Mouse (Mus musculus) cerebellum, adult (tissue): Measurements from ENCODE around the gene Zfp597.

Experiments used
- ATAC-seq: cut with Nextera tagmentation; 2 replicates; pipeline ENCODE4 v1.9.2; 2017; ENCODE audit warnings: mild to moderate bottlenecking, moderate library complexity, mixed read lengths; ENCODE audit not compliant: insufficient number of reproducible peaks, low FRiP score, low TSS enrichment

Gene Zfp597

GRCm38 (mm10) chr16:3884201-3885064, at the start of gene Zfp597, which contains the start of gene Gm20695:
Gene Zfp597 (minus strand): TSS chr16:3884561.
Gene Gm20695 (plus strand): TSS chr16:3884648.
- peak; percentile 98 for ATAC-seq

- no peak for ATAC-seq
Observed at GRCm38 (mm10) chr16:3934091-3934490, 49.7 kb upstream of the Zfp597 start.

GRCm38 (mm10) chr16:3933536-3933935, 49.2 kb upstream of the Zfp597 start:
- ATAC-seq, result no peak

GRCm38 (mm10) chr16:3929151-3929550, 44.8 kb upstream of the Zfp597 start:
- ATAC-seq, result no peak

GRCm38 (mm10) chr16:3928582-3928981, 44.2 kb upstream of the Zfp597 start:
- ATAC-seq, result no peak

- ATAC-seq, result no peak
Observed at GRCm38 (mm10) chr16:3923966-3924365, 39.6 kb upstream of the Zfp597 start.

- ATAC-seq, result no peak
Observed at GRCm38 (mm10) chr16:3923515-3923914, 39.2 kb upstream of the Zfp597 start.

- no peak for ATAC-seq
Observed at GRCm38 (mm10) chr16:3920756-3921155, 36.4 kb upstream of the Zfp597 start.

GRCm38 (mm10) chr16:3909118-3909517, 24.8 kb upstream of the Zfp597 start:
- no peak for ATAC-seq

- ATAC-seq, result peak; percentile 96
Observed at GRCm38 (mm10) chr16:3908537-3909111, 24.3 kb upstream of the Zfp597 start, which contains the start of the genes 1700037C18Rik and Cluap1. Gene 1700037C18Rik (minus strand): TSS chr16:3908689. Gene Cluap1 (plus strand): TSS chr16:3908801.

GRCm38 (mm10) chr16:3907471-3907870, 23.1 kb upstream of the Zfp597 start:
- no peak for ATAC-seq

GRCm38 (mm10) chr16:3896553-3896952, 12.2 kb upstream of the Zfp597 start:
- no peak for ATAC-seq

GRCm38 (mm10) chr16:3896046-3896445, 11.7 kb upstream of the Zfp597 start:
- no peak for ATAC-seq

- no peak for ATAC-seq
Observed at GRCm38 (mm10) chr16:3895173-3895792, 10.9 kb upstream of the Zfp597 start.

- no peak for ATAC-seq
Observed at GRCm38 (mm10) chr16:3893739-3894138, 9.4 kb upstream of the Zfp597 start.

GRCm38 (mm10) chr16:3891621-3892295, 7.4 kb upstream of the Zfp597 start:
- ATAC-seq, result no peak

GRCm38 (mm10) chr16:3885065-3885670, 807 bp upstream of the Zfp597 start:
- 0 out of 2 replicates have a peak, but pooled peaks have one; percentile 6 for ATAC-seq

GRCm38 (mm10) chr16:3876346-3876745, 8.0 kb downstream of the Zfp597 start:
- ATAC-seq, result no peak

GRCm38 (mm10) chr16:3872216-3873047, 11.9 kb downstream of the Zfp597 start, which contains the start of gene Naa60:
Gene Naa60 (plus strand): TSS chr16:3872375.
- peak; percentile 98 for ATAC-seq
